Mouse (Mus musculus): ENCODE measurements at regions not wholly inside any gene's neighbourhood (a gene's known extent, or its start where the extent isn't known, plus 50 kb on each side); places are given as distances from the start of the nearest gene placed in this dataset.
A peak's percentile ranks its signal among the peaks of the same experiment; 100 is the strongest.

- WGBS, result 53% methylated on average over 5 of the region's 5 CpGs
Measured at GRCm38 (mm10) chr1:185117711-185118110, 86.2 kb upstream of the Rab3gap2 start.

GRCm38 (mm10) chr1:185113687-185114086, 90.2 kb upstream of the Rab3gap2 start:
- Histone ChIP-seq H3K4me1 (ENCODE audit: control insufficient read depth, insufficient read depth, low read length) (no peaks in the 10 kb centered on the region), H3K27ac (ENCODE audit: low read depth, low read length) (no peak overlapping the region), H3K4me3 (ENCODE audit: low read length) (no peak overlapping the region), H3K27me3 (ENCODE audit: control insufficient read depth, insufficient read depth, low read length) (no peaks in the 10 kb centered on the region), H3K4me2 (replicated peaks; ENCODE audit: low read depth, low read length) (no peak overlapping the region), H3K9me3 (ENCODE audit: control insufficient read depth, low read length) (no peaks in the 10 kb centered on the region), H3K9ac (ENCODE audit: low read depth, low read length) (no peak overlapping the region), H3K36me3 (ENCODE audit: control insufficient read depth, insufficient read depth, low read length) (no peaks in the 10 kb centered on the region)
- peak; percentile 49; the same call in 1 of the 2 replicates for ATAC-seq (ENCODE audit: low FRiP score, low TSS enrichment)
- WGBS, result 28% methylated on average over 6 of the region's 6 CpGs

More at GRCm38 (mm10) chr1:185117711-185118110, 86.2 kb upstream of the Rab3gap2 start:
- no peaks in the 10 kb centered on the region for H3K36me3 ChIP-seq (ENCODE audit: control insufficient read depth, insufficient read depth, low read length)
- H3K27ac ChIP-seq (ENCODE audit: low read depth, low read length), result no peak overlapping the region
- ATAC-seq (ENCODE audit: low FRiP score, low TSS enrichment), result no peak
- H3K9me3 ChIP-seq (ENCODE audit: control insufficient read depth, low read length), result no peaks in the 10 kb centered on the region
- no peak overlapping the region for H3K9ac ChIP-seq (ENCODE audit: low read depth, low read length)
- H3K4me3 ChIP-seq (ENCODE audit: low read length), result no peak overlapping the region
- no peak overlapping the region for H3K4me2 ChIP-seq (replicated peaks; ENCODE audit: low read depth, low read length)
- H3K27me3 ChIP-seq (ENCODE audit: control insufficient read depth, insufficient read depth, low read length), result no peaks in the 10 kb centered on the region
- no peaks in the 10 kb centered on the region for H3K4me1 ChIP-seq (ENCODE audit: control insufficient read depth, insufficient read depth, low read length)

GRCm38 (mm10) chr1:185112017-185112399, 91.9 kb upstream of the Rab3gap2 start:
- no peak overlapping the region for H3K4me2 ChIP-seq (replicated peaks; ENCODE audit: low read depth, low read length)
- H3K4me1 ChIP-seq (ENCODE audit: control insufficient read depth, insufficient read depth, low read length), result no peaks in the 10 kb centered on the region
- H3K4me3 ChIP-seq (ENCODE audit: low read length), result no peak overlapping the region
- ATAC-seq (ENCODE audit: low FRiP score, low TSS enrichment), result 0 out of 2 replicates have a peak, but pooled peaks have one; percentile 20
- H3K36me3 ChIP-seq (ENCODE audit: control insufficient read depth, insufficient read depth, low read length), result no peaks in the 10 kb centered on the region
- H3K27me3 ChIP-seq (ENCODE audit: control insufficient read depth, insufficient read depth, low read length), result no peaks in the 10 kb centered on the region
- 48% methylated on average over 4 of the region's 4 CpGs for WGBS
- no peaks in the 10 kb centered on the region for H3K9me3 ChIP-seq (ENCODE audit: control insufficient read depth, low read length)
- no peak overlapping the region for H3K27ac ChIP-seq (ENCODE audit: low read depth, low read length)
- H3K9ac ChIP-seq (ENCODE audit: low read depth, low read length), result no peak overlapping the region

GRCm38 (mm10) chr1:185111347-185112016, 92.4 kb upstream of the Rab3gap2 start:
- no peak overlapping the region for H3K4me3 ChIP-seq (ENCODE audit: low read length)
- no peak overlapping the region for H3K27ac ChIP-seq (ENCODE audit: low read depth, low read length)
- H3K36me3 ChIP-seq (ENCODE audit: control insufficient read depth, insufficient read depth, low read length), result no peaks in the 10 kb centered on the region
- no peak overlapping the region for H3K9ac ChIP-seq (ENCODE audit: low read depth, low read length)
- ATAC-seq (ENCODE audit: low FRiP score, low TSS enrichment), result no peak
- 73% methylated on average over 10 of the region's 10 CpGs for WGBS
- H3K4me1 ChIP-seq (ENCODE audit: control insufficient read depth, insufficient read depth, low read length), result no peaks in the 10 kb centered on the region
- no peaks in the 10 kb centered on the region for H3K27me3 ChIP-seq (ENCODE audit: control insufficient read depth, insufficient read depth, low read length)
- no peaks in the 10 kb centered on the region for H3K9me3 ChIP-seq (ENCODE audit: control insufficient read depth, low read length)
- H3K4me2 ChIP-seq (replicated peaks; ENCODE audit: low read depth, low read length), result no peak overlapping the region

- Histone ChIP-seq H3K4me1 (ENCODE audit: control insufficient read depth, insufficient read depth, low read length) (no peaks in the 10 kb centered on the region), H3K27me3 (ENCODE audit: control insufficient read depth, insufficient read depth, low read length) (no peaks in the 10 kb centered on the region), H3K36me3 (ENCODE audit: control insufficient read depth, insufficient read depth, low read length) (no peaks in the 10 kb centered on the region), H3K9ac (ENCODE audit: low read depth, low read length) (no peak overlapping the region), H3K27ac (ENCODE audit: low read depth, low read length) (no peak overlapping the region), H3K4me2 (replicated peaks; ENCODE audit: low read depth, low read length) (no peak overlapping the region), H3K4me3 (ENCODE audit: low read length) (no peak overlapping the region), H3K9me3 (ENCODE audit: control insufficient read depth, low read length) (no peaks in the 10 kb centered on the region)
- no peak for ATAC-seq (ENCODE audit: low FRiP score, low TSS enrichment)
- WGBS, result 51% methylated on average over 7 of the region's 7 CpGs
Measured at GRCm38 (mm10) chr1:185104945-185105884, 98.7 kb upstream of the Rab3gap2 start.

- Histone ChIP-seq H3K4me3 (ENCODE audit: low read length) (no peak overlapping the region), H3K4me1 (ENCODE audit: control insufficient read depth, insufficient read depth, low read length) (no peaks in the 10 kb centered on the region), H3K9me3 (ENCODE audit: control insufficient read depth, low read length) (no peaks in the 10 kb centered on the region), H3K9ac (ENCODE audit: low read depth, low read length) (no peak overlapping the region), H3K36me3 (ENCODE audit: control insufficient read depth, insufficient read depth, low read length) (no peaks in the 10 kb centered on the region), H3K27ac (ENCODE audit: low read depth, low read length) (no peak overlapping the region), H3K27me3 (ENCODE audit: control insufficient read depth, insufficient read depth, low read length) (no peaks in the 10 kb centered on the region), H3K4me2 (replicated peaks; ENCODE audit: low read depth, low read length) (no peak overlapping the region)
- ATAC-seq (ENCODE audit: low FRiP score, low TSS enrichment), result no peak
- 67% methylated on average over 4 of the region's 4 CpGs for WGBS
Measured at GRCm38 (mm10) chr1:185103803-185104202, 100.1 kb upstream of the Rab3gap2 start.

- Histone ChIP-seq H3K4me1 (ENCODE audit: control insufficient read depth, insufficient read depth, low read length) (no peaks in the 10 kb centered on the region), H3K27ac (ENCODE audit: low read depth, low read length) (no peak overlapping the region), H3K9ac (ENCODE audit: low read depth, low read length) (no peak overlapping the region), H3K36me3 (ENCODE audit: control insufficient read depth, insufficient read depth, low read length) (no peaks in the 10 kb centered on the region), H3K4me3 (ENCODE audit: low read length) (no peak overlapping the region), H3K4me2 (replicated peaks; ENCODE audit: low read depth, low read length) (no peak overlapping the region), H3K9me3 (ENCODE audit: control insufficient read depth, low read length) (no peaks in the 10 kb centered on the region), H3K27me3 (ENCODE audit: control insufficient read depth, insufficient read depth, low read length) (no peaks in the 10 kb centered on the region)
- ATAC-seq (ENCODE audit: low FRiP score, low TSS enrichment), result no peak
- WGBS, result 33% methylated on average over 18 of the region's 18 CpGs
Measured at GRCm38 (mm10) chr1:185098975-185099958, 99.9 kb upstream of the Mark1 start.

GRCm38 (mm10) chr1:185098195-185098974, 99.0 kb upstream of the Mark1 start:
- Histone ChIP-seq H3K36me3 (ENCODE audit: control insufficient read depth, insufficient read depth, low read length) (no peaks in the 10 kb centered on the region), H3K4me1 (ENCODE audit: control insufficient read depth, insufficient read depth, low read length) (no peaks in the 10 kb centered on the region), H3K9me3 (ENCODE audit: control insufficient read depth, low read length) (no peaks in the 10 kb centered on the region), H3K4me3 (ENCODE audit: low read length) (no peak overlapping the region), H3K9ac (ENCODE audit: low read depth, low read length) (no peak overlapping the region), H3K27me3 (ENCODE audit: control insufficient read depth, insufficient read depth, low read length) (no peaks in the 10 kb centered on the region), H3K27ac (ENCODE audit: low read depth, low read length) (no peak overlapping the region), H3K4me2 (replicated peaks; ENCODE audit: low read depth, low read length) (no peak overlapping the region; the same call in 1 of the 2 replicates)
- ATAC-seq (ENCODE audit: low FRiP score, low TSS enrichment), result no peak
- 16% methylated on average over 17 of the region's 17 CpGs for WGBS

Measured in kidney, embryonic 14.5 days (tissue).